Mouse (Mus musculus) heart, postnatal 0 days (tissue): ENCODE measurements at regions not wholly inside any gene's neighbourhood (a gene's known extent, or its start where the extent isn't known, plus 50 kb on each side); places are given as distances from the start of the nearest gene placed in this dataset.

Experiments
- ATAC-seq: fragments of 200-750 bp; cut with Nextera tagmentation; 2 replicates; pipeline ENCODE4 v1.8.0; 2017; ENCODE audit warnings: low read depth, moderate number of reproducible peaks, moderate library complexity; ENCODE audit not compliant: insufficient read depth
- DNase-seq: peaks from one replicate; pipeline ENCODE4 v3.0.0-alpha.2; 2016; ENCODE audit warnings: low spot score
- H3K27ac ChIP-seq: fragments of 300-500 bp; sonication (generic); 2 replicates; pipeline ENCODE4 v1.5.1; 2014; ENCODE audit warnings: low read depth, mild to moderate bottlenecking
- H3K27me3 ChIP-seq: fragments of 300-500 bp; sonication (generic); 2 replicates; pipeline ENCODE4 v1.6.1; 2014; ENCODE audit warnings: low read length, mixed read lengths; ENCODE audit not compliant: control insufficient read depth, insufficient read depth
- H3K36me3 ChIP-seq: fragments of 300-500 bp; sonication (generic); replicated peaks from 2 replicates; pipeline ENCODE4 v1.6.1; 2014; ENCODE audit warnings: low read length, mixed read lengths; ENCODE audit not compliant: control insufficient read depth, insufficient read depth
- H3K4me1 ChIP-seq: fragments of 300-500 bp; sonication (generic); 2 replicates; pipeline ENCODE4 v1.6.1; 2014; ENCODE audit warnings: antibody characterized with exemption; ENCODE audit not compliant: control insufficient read depth, insufficient read depth
- H3K4me2 ChIP-seq: fragments of 300-500 bp; sonication (generic); 2 replicates; pipeline ENCODE4 v1.6.1; 2014; ENCODE audit warnings: low read depth, mild to moderate bottlenecking, low read length, moderate library complexity
- H3K4me3 ChIP-seq: fragments of 300-500 bp; sonication (generic); 2 replicates; pipeline ENCODE4 v1.5.1; 2014; ENCODE audit warnings: low read depth, low read length
- H3K9ac ChIP-seq: fragments of 300-500 bp; sonication (generic); replicated peaks from 2 replicates; pipeline ENCODE4 v1.6.1; 2014; ENCODE audit warnings: low read depth, low read length, mixed read lengths
- H3K9me3 ChIP-seq: fragments of 300-500 bp; sonication (generic); replicated peaks from 2 replicates; pipeline ENCODE4 v1.6.1; 2016; ENCODE audit warnings: low read length; ENCODE audit not compliant: control insufficient read depth
- CTCF ChIP-seq: IDR thresholded peaks from 2 replicates; pipeline ENCODE4 v1.5.1; 2016; ENCODE audit warnings: antibody characterized with exemption, control low read depth, low read depth
- EP300 ChIP-seq: IDR thresholded peaks from 2 replicates; pipeline ENCODE4 v1.6.1; 2016; ENCODE audit warnings: antibody characterized with exemption, low read depth
- WGBS: fragments of 180-500 bp; shearing (Covaris S2); extraction: QIAGEN DNeasy Blood & Tissue Kit; methylation state at CpG from one replicate; pipeline ENCODE4 v1.1.7; 2014; 5-methylcytosine and 5-hydroxymethylcytosine counted together

GRCm38 (mm10) chr7:117185891-117186290 is 194.9 kb upstream of the Xylt1 start:
- Histone ChIP-seq H3K36me3 (no peaks in the 10 kb centered on the region), H3K27ac (no peak overlapping the region), H3K4me3 (no peak overlapping the region), H3K4me1 (no peaks in the 10 kb centered on the region), H3K27me3 (no peaks in the 10 kb centered on the region), H3K9ac (no peak overlapping the region), H3K4me2 (no peak overlapping the region), H3K9me3 (no peaks in the 10 kb centered on the region)
- 94% methylated on average over 1 of the region's 1 CpGs for WGBS
- TF ChIP-seq EP300 (no peak), CTCF (no peak)
- DNase-seq (no peak), ATAC-seq (no peak)

- Histone ChIP-seq H3K36me3 (no peaks in the 10 kb centered on the region), H3K27me3 (no peaks in the 10 kb centered on the region), H3K4me3 (no peak overlapping the region), H3K4me2 (no peak overlapping the region), H3K9ac (no peak overlapping the region), H3K4me1 (no peaks in the 10 kb centered on the region), H3K9me3 (no peaks in the 10 kb centered on the region), H3K27ac (no peak overlapping the region)
- no peak for TF ChIP-seq CTCF
- no peak for TF ChIP-seq EP300
- ATAC-seq, result no peak
- peak; percentile 10 for DNase-seq
- WGBS, result 58% methylated on average over 3 of the region's 3 CpGs
Measured at GRCm38 (mm10) chr7:117196611-117197010, 184.2 kb upstream of the Xylt1 start.

GRCm38 (mm10) chr7:117226294-117226693 is 154.5 kb upstream of the Xylt1 start:
- ATAC-seq (no peak), DNase-seq (no peak)
- H3K9me3 ChIP-seq, result no peaks in the 10 kb centered on the region
- no peak overlapping the region for H3K4me2 ChIP-seq
- no peak overlapping the region for H3K4me3 ChIP-seq
- H3K4me1 ChIP-seq, result no peaks in the 10 kb centered on the region
- no peaks in the 10 kb centered on the region for H3K27me3 ChIP-seq
- H3K36me3 ChIP-seq, result no peaks in the 10 kb centered on the region
- no peak overlapping the region for H3K9ac ChIP-seq
- H3K27ac ChIP-seq, result no peak overlapping the region
- no peak for TF ChIP-seq EP300
- no peak for TF ChIP-seq CTCF

- DNase-seq (no peak), ATAC-seq (no peak)
- H3K27ac ChIP-seq, result no peak overlapping the region
- no peaks in the 10 kb centered on the region for H3K4me1 ChIP-seq
- H3K4me2 ChIP-seq, result no peak overlapping the region
- WGBS, result 20% methylated on average over 5 of the region's 5 CpGs
- no peak for TF ChIP-seq EP300
- TF ChIP-seq CTCF, result no peak
- no peaks in the 10 kb centered on the region for H3K9me3 ChIP-seq
- no peaks in the 10 kb centered on the region for H3K36me3 ChIP-seq
- H3K27me3 ChIP-seq, result no peaks in the 10 kb centered on the region
- no peak overlapping the region for H3K9ac ChIP-seq
- no peak overlapping the region for H3K4me3 ChIP-seq
Measured at GRCm38 (mm10) chr7:117229619-117230018, 151.2 kb upstream of the Xylt1 start.

- WGBS, result 78% methylated on average over 9 of the region's 9 CpGs
- Histone ChIP-seq H3K9me3 (no peaks in the 10 kb centered on the region), H3K27ac (no peak overlapping the region), H3K9ac (no peak overlapping the region), H3K36me3 (no peaks in the 10 kb centered on the region), H3K27me3 (no peaks in the 10 kb centered on the region), H3K4me1 (no peaks in the 10 kb centered on the region), H3K4me3 (no peak overlapping the region), H3K4me2 (no peak overlapping the region)
- TF ChIP-seq EP300 (no peak), CTCF (no peak)
- ATAC-seq (no peak), DNase-seq (no peak)
Measured at GRCm38 (mm10) chr7:117256819-117257218, 124.0 kb upstream of the Xylt1 start.

- 80% methylated on average over 5 of the region's 5 CpGs for WGBS
- no peak for ATAC-seq
Measured at GRCm38 (mm10) chr7:117258557-117258956, 122.2 kb upstream of the Xylt1 start.

More at GRCm38 (mm10) chr7:117258557-117258956, 122.2 kb upstream of the Xylt1 start:
- TF ChIP-seq EP300 (no peak), CTCF (no peak)
- Histone ChIP-seq H3K9me3 (no peaks in the 10 kb centered on the region), H3K4me1 (no peaks in the 10 kb centered on the region), H3K36me3 (no peaks in the 10 kb centered on the region), H3K4me2 (no peak overlapping the region), H3K9ac (no peak overlapping the region), H3K4me3 (no peak overlapping the region), H3K27ac (no peak overlapping the region), H3K27me3 (no peaks in the 10 kb centered on the region)
- DNase-seq, result no peak
